Mouse (Mus musculus) CH12.LX (cell line): ENCODE results near the gene Ubb. TPM values are rescaled to one million over a fixed set of nuclear protein-coding genes. Genes with fewer than 3 reads are reported as not detected.

ENCODE experiments used
- DNase-seq: peaks from one replicate; pipeline ENCODE4 v3.0.0-alpha.2; 2013; ENCODE audit errors: extremely low read depth
- H3K27ac ChIP-seq: 2 replicates; pipeline ENCODE4 v1.5.1; 2012; ENCODE audit warnings: low read depth, mild to moderate bottlenecking, control low read depth, moderate library complexity; ENCODE audit not compliant: insufficient read depth
- H3K27me3 ChIP-seq: replicated peaks from 2 replicates; pipeline ENCODE3; 2012; ENCODE audit warnings: inconsistent platforms
- H3K36me3 ChIP-seq, 2 experiments: replicated peaks in 1 of 2; 2 replicates each; pipeline versions ENCODE3 to v1.6.1; 2012; ENCODE audit warnings: inconsistent platforms in 1 of 2, low read length in 1 of 2, mild to moderate bottlenecking in 1 of 2, mixed read lengths in 1 of 2, moderate library complexity in 1 of 2; ENCODE audit not compliant: control insufficient read depth in 1 of 2, insufficient read depth in 1 of 2
- H3K4me1 ChIP-seq, 2 experiments: 2 replicates each; pipeline ENCODE4 v1.6.1; 2012; ENCODE audit warnings: inconsistent platforms in 1 of 2, moderate library complexity in 1 of 2; ENCODE audit not compliant: insufficient read depth in 2 of 2, control insufficient read depth in 1 of 2
- H3K4me2 ChIP-seq: 2 replicates; pipeline ENCODE4 v1.6.1; 2012; ENCODE audit warnings: low read depth, mild to moderate bottlenecking, control low read depth; ENCODE audit not compliant: poor library complexity, insufficient read depth, severe bottlenecking
- H3K4me3 ChIP-seq, 3 experiments: fragments of 150-350 bp in 1 of 3; sonication (generic) in 1 of 3; replicated peaks in 1 of 3; 2 replicates each; pipeline versions ENCODE3 to v1.5.1; 2011 to 2012; ENCODE audit warnings: low read depth in 2 of 3, low read length in 2 of 3, mild to moderate bottlenecking in 2 of 3, moderate library complexity in 2 of 3, control low read depth in 1 of 3, improper control_type of control experiment in 1 of 3, inconsistent platforms in 1 of 3, mixed read lengths in 1 of 3; ENCODE audit not compliant: poor library complexity in 1 of 3
- H3K79me2 ChIP-seq: replicated peaks from 2 replicates; pipeline ENCODE4 v1.6.1; 2012; ENCODE audit warnings: mild to moderate bottlenecking, moderate library complexity; ENCODE audit not compliant: control insufficient read depth, poor library complexity, insufficient read depth, severe bottlenecking; ENCODE audit errors: extremely low read depth
- H3K9ac ChIP-seq: 2 replicates; pipeline ENCODE4 v1.6.1; 2012; ENCODE audit warnings: low read depth, mild to moderate bottlenecking, control low read depth, moderate library complexity; ENCODE audit not compliant: insufficient read depth
- H3K9me3 ChIP-seq: replicated peaks from 2 replicates; pipeline ENCODE3; 2012; ENCODE audit warnings: low read length, inconsistent platforms, mixed read lengths
- BHLHE40 ChIP-seq: IDR thresholded peaks from 2 replicates; pipeline ENCODE4 v1.6.1; 2011; ENCODE audit warnings: mild to moderate bottlenecking, low read depth, low read length, improper control_type of control experiment
- CHD1 ChIP-seq: IDR thresholded peaks from 2 replicates; pipeline ENCODE4 v1.6.1; 2012; ENCODE audit warnings: low read depth, low read length, improper control_type of control experiment, inconsistent platforms
- CHD2 ChIP-seq: IDR thresholded peaks from 2 replicates; pipeline ENCODE4 v1.6.1; 2011; ENCODE audit warnings: low read length, improper control_type of control experiment
- CTCF ChIP-seq, 2 experiments: IDR thresholded peaks in 1 of 2; conservative IDR thresholded peaks in 1 of 2; 2 replicates each; pipeline ENCODE4 v1.5.1; 2011 to 2012; ENCODE audit warnings: low read depth in 2 of 2, low read length in 2 of 2, improper control_type of control experiment in 1 of 2, inconsistent platforms in 1 of 2, mild to moderate bottlenecking in 1 of 2, moderate library complexity in 1 of 2
- E2F4 ChIP-seq: IDR thresholded peaks from 2 replicates; pipeline ENCODE4 v1.6.1; 2011; ENCODE audit warnings: low read depth, low read length, improper control_type of control experiment; ENCODE audit not compliant: insufficient replicate concordance
- ELF1 ChIP-seq: IDR thresholded peaks from 2 replicates; pipeline ENCODE4 v1.6.1; 2014; ENCODE audit warnings: low read depth, mild to moderate bottlenecking, inconsistent platforms, low read length, improper control_type of control experiment
- EP300 ChIP-seq: IDR thresholded peaks from 2 replicates; pipeline ENCODE4 v1.6.1; 2011; ENCODE audit warnings: low read length, improper control_type of control experiment
- ETS1 ChIP-seq: conservative IDR thresholded peaks from 2 replicates; pipeline ENCODE4 v1.6.1; 2012; ENCODE audit warnings: low read depth, mild to moderate bottlenecking, inconsistent platforms, low read length, improper control_type of control experiment, moderate library complexity
- GABPA ChIP-seq: IDR thresholded peaks from 2 replicates; pipeline ENCODE4 v1.6.1; 2012; ENCODE audit warnings: low read depth, low read length, improper control_type of control experiment, inconsistent platforms; ENCODE audit not compliant: insufficient replicate concordance
- HCFC1 ChIP-seq: IDR thresholded peaks from 2 replicates; pipeline ENCODE4 v1.6.1; 2012; ENCODE audit warnings: low read depth, mild to moderate bottlenecking, inconsistent platforms, low read length, improper control_type of control experiment
- IRF4 ChIP-seq: IDR thresholded peaks from 2 replicates; pipeline ENCODE4 v1.6.1; 2014; ENCODE audit warnings: low read depth, mild to moderate bottlenecking, inconsistent platforms, low read length, improper control_type of control experiment
- JUN ChIP-seq: IDR thresholded peaks from 2 replicates; pipeline ENCODE4 v1.6.1; 2011; ENCODE audit warnings: low read depth, mild to moderate bottlenecking, low read length, improper control_type of control experiment, moderate library complexity; ENCODE audit not compliant: insufficient read depth
- JUND ChIP-seq: conservative IDR thresholded peaks from 2 replicates; pipeline ENCODE4 v1.6.1; 2011; ENCODE audit warnings: low read depth, low read length, improper control_type of control experiment
- KAT2A ChIP-seq: IDR thresholded peaks from 2 replicates; pipeline ENCODE4 v1.6.1; 2012; ENCODE audit warnings: low read length, improper control_type of control experiment, inconsistent platforms; ENCODE audit not compliant: insufficient replicate concordance
- MAFK ChIP-seq: IDR thresholded peaks from 2 replicates; pipeline ENCODE4 v1.6.1; 2011; ENCODE audit warnings: low read length, improper control_type of control experiment; ENCODE audit not compliant: insufficient replicate concordance
- MAX ChIP-seq: IDR thresholded peaks from 2 replicates; pipeline ENCODE4 v1.6.1; 2011; ENCODE audit warnings: low read length, improper control_type of control experiment
- MAZ ChIP-seq: IDR thresholded peaks from 2 replicates; pipeline ENCODE4 v1.6.1; 2012; ENCODE audit warnings: low read depth, mild to moderate bottlenecking, inconsistent platforms, low read length, improper control_type of control experiment, moderate library complexity
- MEF2A ChIP-seq: IDR thresholded peaks from 2 replicates; pipeline ENCODE4 v1.6.1; 2014; ENCODE audit warnings: low read depth, mild to moderate bottlenecking, inconsistent platforms, low read length, improper control_type of control experiment, borderline replicate concordance
- MXI1 ChIP-seq: IDR thresholded peaks from 2 replicates; pipeline ENCODE4 v1.6.1; 2011; ENCODE audit warnings: mild to moderate bottlenecking, low read depth, low read length, improper control_type of control experiment
- MYC ChIP-seq: IDR thresholded peaks from 2 replicates; pipeline ENCODE4 v1.6.1; 2011; ENCODE audit warnings: low read depth, mild to moderate bottlenecking, improper control_type of control experiment, low read length
- NELFE ChIP-seq: IDR thresholded peaks from 2 replicates; pipeline ENCODE4 v1.6.1; 2011; ENCODE audit warnings: low read depth, low read length, improper control_type of control experiment
- NRF1 ChIP-seq: IDR thresholded peaks from 2 replicates; pipeline ENCODE4 v1.6.1; 2014; ENCODE audit warnings: low read depth, mild to moderate bottlenecking, inconsistent platforms, low read length, improper control_type of control experiment, moderate library complexity
- PAX5 ChIP-seq: IDR thresholded peaks from 2 replicates; pipeline ENCODE4 v1.6.1; 2012; ENCODE audit warnings: low read length, inconsistent platforms, mixed read lengths
- POLR2A ChIP-seq: IDR thresholded peaks from 2 replicates; pipeline ENCODE4 v1.6.1; 2011; ENCODE audit warnings: low read depth, mild to moderate bottlenecking, improper control_type of control experiment, low read length
- POLR2AphosphoS2 ChIP-seq: IDR thresholded peaks from 2 replicates; pipeline ENCODE4 v1.6.1; 2011; ENCODE audit warnings: low read depth, low read length, improper control_type of control experiment
- RAD21 ChIP-seq: IDR thresholded peaks from 2 replicates; pipeline ENCODE4 v1.6.1; 2011; ENCODE audit warnings: low read depth, mild to moderate bottlenecking, low read length, improper control_type of control experiment, moderate library complexity
- RCOR1 ChIP-seq: conservative IDR thresholded peaks from 2 replicates; pipeline ENCODE4 v1.6.1; 2012; ENCODE audit warnings: low read depth, mild to moderate bottlenecking, inconsistent platforms, low read length, improper control_type of control experiment
- SIN3A ChIP-seq: IDR thresholded peaks from 2 replicates; pipeline ENCODE4 v1.6.1; 2012; ENCODE audit warnings: low read length, improper control_type of control experiment, inconsistent platforms
- SMC3 ChIP-seq: IDR thresholded peaks from 2 replicates; pipeline ENCODE4 v1.6.1; 2011; ENCODE audit warnings: low read depth, low read length, improper control_type of control experiment
- TBP ChIP-seq: conservative IDR thresholded peaks from 2 replicates; pipeline ENCODE4 v1.6.1; 2011; ENCODE audit warnings: low read depth, low read length, improper control_type of control experiment
- TCF12 ChIP-seq: IDR thresholded peaks from 2 replicates; pipeline ENCODE4 v1.6.1; 2014; ENCODE audit warnings: low read depth, mild to moderate bottlenecking, inconsistent platforms, low read length, improper control_type of control experiment
- UBTF ChIP-seq: IDR thresholded peaks from 2 replicates; pipeline ENCODE4 v1.6.1; 2012; ENCODE audit warnings: low read depth, mild to moderate bottlenecking, inconsistent platforms, low read length, improper control_type of control experiment, moderate library complexity
- USF1 ChIP-seq: IDR thresholded peaks from 2 replicates; pipeline ENCODE4 v1.6.1; 2014; ENCODE audit warnings: low read depth, mild to moderate bottlenecking, inconsistent platforms, low read length, improper control_type of control experiment
- USF2 ChIP-seq: conservative IDR thresholded peaks from 2 replicates; pipeline ENCODE4 v1.6.1; 2011; ENCODE audit warnings: low read depth, low read length, improper control_type of control experiment
- ZC3H11A ChIP-seq: IDR thresholded peaks from 2 replicates; pipeline ENCODE4 v1.6.1; 2012; ENCODE audit warnings: low read depth, mild to moderate bottlenecking, inconsistent platforms, low read length, improper control_type of control experiment
- ZKSCAN1 ChIP-seq: IDR thresholded peaks from 2 replicates; pipeline ENCODE4 v1.6.1; 2012; ENCODE audit warnings: low read depth, inconsistent platforms, low read length, improper control_type of control experiment, borderline replicate concordance
- ZMIZ1 ChIP-seq: IDR thresholded peaks from 2 replicates; pipeline ENCODE4 v1.6.1; 2012; ENCODE audit warnings: low read depth, mild to moderate bottlenecking, inconsistent platforms, low read length, improper control_type of control experiment
- ZNF384 ChIP-seq: IDR thresholded peaks from 2 replicates; pipeline ENCODE4 v1.6.1; 2012; ENCODE audit warnings: low read depth, low read length, improper control_type of control experiment, inconsistent platforms
- dilution Hi-C: fragments of 300-500 bp; cut with MboI; formaldehyde crosslinking; loops from 2 replicates; pipeline ENCODE4 v1.14.3; 2020; ENCODE audit warnings: low sequenced_read_pairs; ENCODE audit not compliant: extremely low pct_unique_long_range_greater_than_20kb, extremely low pct_ligation_motif_present
- in situ Hi-C: fragments of 300-500 bp; cut with MboI; formaldehyde crosslinking; loops from 3 replicates; pipeline ENCODE4 v1.14.3; 2019; ENCODE audit warnings: low sequenced_read_pairs, low pct_ligation_motif_present, low pct_unique_long_range_greater_than_20kb, mixed read lengths
- polyA plus RNA-seq: library from polyadenylated mRNA; unstranded; fragments of >175 nt; gene quantifications from 2 replicates; pipeline ENCODE4 v1.2.1, GENCODE M21; 2012; ENCODE audit warnings: low read depth; ENCODE audit not compliant: insufficient read length
- total RNA-seq, 2 experiments: library from RNA; depleted of rRNA; stranded (reverse); fragments of 300-350 nt in 1 of 2; fragments of >200 nt in 1 of 2; gene quantifications; 2 replicates each; pipeline ENCODE4 v1.2.3; 2012 to 2014

The Ubb gene
- total and polyA plus RNA-seq, 3 experiments: 1,092 to 2,098 (median 1,487) TPM

DNA sequence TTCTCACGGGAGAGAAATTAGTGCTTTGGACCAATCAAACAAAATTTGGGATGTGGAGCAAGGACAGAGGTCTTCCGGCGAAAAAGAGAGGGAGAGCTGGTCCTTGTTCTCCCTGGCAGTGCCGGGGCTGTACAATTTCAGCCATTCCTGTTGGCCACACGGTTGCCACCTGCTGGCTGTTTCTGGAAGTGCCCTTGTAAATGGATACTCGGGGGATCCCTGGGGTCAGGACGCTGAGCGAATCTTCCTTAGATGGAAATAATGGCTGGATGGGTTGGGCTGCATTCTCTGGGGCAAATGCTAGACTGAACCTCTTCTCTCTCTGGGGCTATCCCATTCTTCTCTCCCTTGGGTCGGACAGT lies 24.3 kb downstream of the Ubb start:
- Histone ChIP-seq H3K4me1 (peaks cover 4 to 15% of the 10 kb centered on the region in 2 experiments; a peak in 3 of 4 replicates), H3K79me2 (peaks cover 6% of the 10 kb centered on the region; the same call in 1 of the 2 replicates), H3K4me3 (peak overlapping the region; percentile 64 to 78 (median 69)), H3K27ac (peak overlapping the region; percentile 89; the same call in 1 of the 2 replicates), H3K4me2 (peak overlapping the region; percentile 75), H3K9me3 (peaks cover 5% of the 10 kb centered on the region), H3K27me3 (no peaks in the 10 kb centered on the region), H3K9ac (peak overlapping the region; percentile 67), H3K36me3 (peaks cover 18 to 26% of the 10 kb centered on the region in 2 experiments)
- in situ Hi-C loops (no loop called here), dilution Hi-C loops (no loop called here)
- DNase-seq: peak; percentile 92
- TF ChIP-seq TCF12 (peak; percentile 63; the same call in 1 of the 2 replicates), POLR2AphosphoS2 (no peak), BHLHE40 (no peak), PAX5 (no peak), MEF2A (peak; percentile 79), ZKSCAN1 (no peak), UBTF (no peak), MAZ (0 out of 2 replicates have a peak, but pooled peaks have one; percentile 79), CTCF (conservative IDR thresholded peaks at IDR 0.05 in 1 of 2, IDR thresholded peaks at IDR 0.05 in 1 of 2; ENCODE audit: low read depth in 2 of 2, low read length in 2 of 2) (peak; percentile 88 to 93), ZC3H11A (0 out of 2 replicates have a peak, but pooled peaks have one; percentile 19), GABPA (no peak), ETS1 (peak; percentile 31; the same call in 1 of the 2 replicates), TBP (no peak), MAX (peak; percentile 39; the same call in 1 of the 2 replicates), IRF4 (peak; percentile 65; the same call in 1 of the 2 replicates), NRF1 (0 out of 2 replicates have a peak, but pooled peaks have one; percentile 42), JUN (no peak), ZMIZ1 (peak; percentile 32; the same call in 1 of the 2 replicates), JUND (no peak), MXI1 (no peak; the same call in 1 of the 2 replicates), MYC (peak; percentile 77; the same call in 1 of the 2 replicates), ZNF384 (no peak; the same call in 1 of the 2 replicates), SIN3A (peak; percentile 87; the same call in 1 of the 2 replicates), USF2 (no peak), RCOR1 (no peak; the same call in 1 of the 2 replicates), ELF1 (peak; percentile 43; the same call in 1 of the 2 replicates), POLR2A (no peak), USF1 (no peak), EP300 (no peak), CHD1 (peak; percentile 11; the same call in 1 of the 2 replicates), KAT2A (0 out of 2 replicates have a peak, but pooled peaks have one; percentile 47), NELFE (peak; percentile 51; the same call in 1 of the 2 replicates), SMC3 (peak; percentile 92), MAFK (no peak), RAD21 (peak; percentile 74), E2F4 (no peak), HCFC1 (no peak; the same call in 1 of the 2 replicates), CHD2 (peak; percentile 56; the same call in 1 of the 2 replicates)
